8 mouse cellular contexts compared by ENCODE assay signal in genomic region chr1:59764407-59764971, GRCm38 (mm10). TPM values are rescaled to one million over a fixed set of nuclear protein-coding genes. Genes with fewer than 3 reads are reported as not detected.
A peak's percentile ranks its signal among the peaks of the same experiment; 100 is the strongest.
DNase-seq lines count a peak whose midpoint lies in the region; ATAC-seq and TF ChIP-seq lines count a peak whose summit lies in the region.

No protein-coding gene starts in this region.

- peaks cover 0 to 4% of the 10 kb centered on the region in 2 experiments; a peak in 1 of 4 replicates for H3K4me1 ChIP-seq in ES-E14 (ENCODE audit: control insufficient read depth in 2 of 2, insufficient read depth in 2 of 2, low read length in 2 of 2, poor library complexity in 1 of 2)
- H3K4me1 ChIP-seq in cerebellum, adult 2 months (ENCODE audit: control insufficient read depth, insufficient read depth, low read length), result peaks cover 3% of the 10 kb centered on the region; the same call in 1 of the 2 replicates
- H3K4me1 ChIP-seq in forebrain, postnatal 0 days (ENCODE audit: insufficient read depth), result 0 out of 2 replicates have a peak, but pooled peaks cover 4% of the 10 kb centered on the region
- H3K4me1 ChIP-seq in lung, postnatal 0 days (ENCODE audit: insufficient read depth, low read depth, low read length), result no peaks in the 10 kb centered on the region

- H3K27ac ChIP-seq in ES-E14 (ENCODE audit: insufficient read depth, low read depth, low read length, poor library complexity, severe bottlenecking), result no peak overlapping the region
- H3K27ac ChIP-seq in cerebellum, adult 2 months (ENCODE audit: insufficient read depth, low read length), result peak overlapping the region; percentile 87
- peak overlapping the region; percentile 97 for H3K27ac ChIP-seq in forebrain, postnatal 0 days (ENCODE audit: low read depth, low read length)
- H3K27ac ChIP-seq in lung, postnatal 0 days (ENCODE audit: low read length), result peak overlapping the region; percentile 99

- WGBS in cerebellum, adult 2 months, result under 1% methylated on average over 27 of the region's 27 CpGs
- 1% methylated on average over 27 of the region's 27 CpGs for WGBS in forebrain, postnatal 0 days
- WGBS in lung, postnatal 0 days, result under 1% methylated on average over 27 of the region's 27 CpGs

- H3K4me2 ChIP-seq in forebrain, postnatal 0 days (ENCODE audit: low read depth), result peak overlapping the region; percentile 77
- H3K4me2 ChIP-seq in lung, postnatal 0 days (replicated peaks; ENCODE audit: low read depth, low read length), result peak overlapping the region; percentile 80

- TF ChIP-seq POLR2A in cerebellum, adult 2 months (IDR thresholded peaks at IDR 0.05; ENCODE audit: borderline replicate concordance, insufficient read depth, low read length), result no peak

- no peaks in the 10 kb centered on the region for H3K9me3 ChIP-seq in ES-E14 (ENCODE audit: control insufficient read depth, insufficient read depth, low read depth, low read length)
- no peaks in the 10 kb centered on the region for H3K9me3 ChIP-seq in forebrain, postnatal 0 days (ENCODE audit: low read length)
- no peaks in the 10 kb centered on the region for H3K9me3 ChIP-seq in lung, postnatal 0 days (ENCODE audit: low read length)

- H3K36me3 ChIP-seq in ES-E14 (ENCODE audit: control insufficient read depth, insufficient read depth, low read length, poor library complexity, severe bottlenecking), result no peaks in the 10 kb centered on the region
- no peaks in the 10 kb centered on the region for H3K36me3 ChIP-seq in forebrain, postnatal 0 days (ENCODE audit: insufficient read depth)
- H3K36me3 ChIP-seq in lung, postnatal 0 days (ENCODE audit: insufficient read depth, low read length), result no peaks in the 10 kb centered on the region

- no peak for TF ChIP-seq EP300 in lung, postnatal 0 days (IDR thresholded peaks at IDR 0.05)

- no peak for ATAC-seq in forebrain, postnatal 0 days
- ATAC-seq in lung, postnatal 0 days, result peak; percentile 6; the same call in 1 of the 2 replicates

- peak overlapping the region; percentile 78 to 98 for H3K4me3 ChIP-seq in ES-E14 (ENCODE audit: insufficient read depth in 1 of 2, low read depth in 1 of 2, low read length in 2 of 2, poor library complexity in 1 of 2, severe bottlenecking in 1 of 2)
- peak overlapping the region; percentile 97 for H3K4me3 ChIP-seq in cerebellum, adult 2 months (replicated peaks; ENCODE audit: insufficient read depth, low read depth, low read length)
- H3K4me3 ChIP-seq in forebrain, postnatal 0 days (ENCODE audit: low read depth, low read length), result peak overlapping the region; percentile 96
- peak overlapping the region; percentile 86 for H3K4me3 ChIP-seq in lung, postnatal 0 days (ENCODE audit: low read depth, low read length)

- peak overlapping the region; percentile 82 for H3K9ac ChIP-seq in ES-E14 (ENCODE audit: insufficient read depth, low read depth, low read length, poor library complexity, severe bottlenecking)
- H3K9ac ChIP-seq in forebrain, postnatal 0 days, result peak overlapping the region; percentile 77
- peak overlapping the region; percentile 92 for H3K9ac ChIP-seq in lung, postnatal 0 days (replicated peaks; ENCODE audit: low read depth)

- in situ Hi-C loops in ES-E14 (cut with MboI; ENCODE audit: low sequenced_read_pairs in 2 of 2, unreplicated experiment in 2 of 2), result no loop called here

- no peak for TF ChIP-seq CTCF in cerebellum, adult 2 months (IDR thresholded peaks at IDR 0.05; ENCODE audit: borderline replicate concordance, insufficient read depth, low read depth, low read length)
- no peak for TF ChIP-seq CTCF in forebrain, postnatal 0 days (IDR thresholded peaks at IDR 0.05; ENCODE audit: low read depth)
- peak; percentile 39; the same call in 1 of the 2 replicates for TF ChIP-seq CTCF in lung, postnatal 0 days (IDR thresholded peaks at IDR 0.05)

- DNase-seq in ES-E14 (ENCODE audit: low read depth, low spot score), result no peak
- DNase-seq in cerebellum, adult 2 months, result peak; percentile 62 to 69
- peak; percentile 52 for DNase-seq in forebrain, postnatal 0 days
- peak; percentile 59 for DNase-seq in heart, postnatal 4 days
- DNase-seq in layer of hippocampus, postnatal 14 days (ENCODE audit: low spot score in 2 of 2), result peak; percentile 34 to 36
- peak; percentile 71 for DNase-seq in lung, postnatal 0 days (ENCODE audit: low spot score)
- peak; percentile 13 for DNase-seq in ovary, postnatal 14 days (ENCODE audit: low spot score)
- peak; percentile 29 to 35 for DNase-seq in thymus, postnatal 36 days

- no peaks in the 10 kb centered on the region for H3K27me3 ChIP-seq in cerebellum, adult 2 months (ENCODE audit: control insufficient read depth, insufficient read depth, low read length)
- H3K27me3 ChIP-seq in forebrain, postnatal 0 days (ENCODE audit: insufficient read depth, low read length), result no peaks in the 10 kb centered on the region
- no peaks in the 10 kb centered on the region for H3K27me3 ChIP-seq in lung, postnatal 0 days (replicated peaks; ENCODE audit: insufficient read depth, low read length)

TF ChIP-seq in ES-E14, 5 proteins besides CTCF, POLR2A, EP300 and RAD21:
- no peak for TF ChIP-seq MAFK (IDR thresholded peaks at IDR 0.05; ENCODE audit: insufficient read depth, low read depth, low read length)
- no peak for TF ChIP-seq ZNF384 (IDR thresholded peaks at IDR 0.05; ENCODE audit: low read depth, low read length)
- no peak for TF ChIP-seq ZC3H11A (IDR thresholded peaks at IDR 0.05; ENCODE audit: borderline replicate concordance, low read depth, low read length)

RNA-seq across cellular contexts. Expression of gene Bmpr2, which starts 1.3 kb away (rescaled TPM):
- total RNA-seq in ES-E14 (2012; rRNA removed), result 11.9 and 17.0 TPM in 2 replicates
- 22.1 and 23.7 TPM in 2 replicates for polyA plus RNA-seq in cerebellum, adult 2 months (2012; rRNA removed)
- 59.8 and 71.4 TPM in 2 replicates for total RNA-seq in forebrain, postnatal 0 days (2014; rRNA removed)
- 5.5 and 8.9 TPM in 2 replicates for polyA plus RNA-seq in forebrain, postnatal 0 days (2015; fragmentation: Nextera tagmentation; extraction: Ambion mirVana)
- total RNA-seq in heart, postnatal 4 days (2021), result 10 to 100 TPM; 53.1 TPM
- total RNA-seq in layer of hippocampus, postnatal 14 days (2021), result 100 to 1,000 TPM in 1 of 2 experiments, 10 to 100 TPM in 1; 94.2 to 102 TPM
- polyA plus RNA-seq in lung, postnatal 0 days (2015; fragmentation: Nextera tagmentation; extraction: Ambion mirVana), result 17.9 and 22.2 TPM in 2 replicates
